Mouse (Mus musculus): Measurements from ENCODE around the gene Hs3st2. TPM values are rescaled to one million over a fixed set of nuclear protein-coding genes. Genes with fewer than 3 reads are reported as not detected.
"Not testable (repeated sequence)": the region's sequence is repeated elsewhere in the genome, so short reads cannot be mapped to it uniquely, and the experiment has no call there.

The Hs3st2 gene
- not detected in 2 replicates for polyA plus RNA-seq (2015; fragmentation: Nextera tagmentation; extraction: Ambion mirVana)

GRCm38 (mm10) chr7:121391225-121391983, at the start of gene Hs3st2:
Gene Hs3st2, plus strand, starts transcription at chr7:121391859.
- DNase-seq (ENCODE audit: low spot score) (peak; percentile 22), ATAC-seq (no peak)
- no peaks in the 10 kb centered on the region for H3K4me1 ChIP-seq (ENCODE audit: insufficient read depth, low read depth, low read length)
- H3K27me3 ChIP-seq (replicated peaks; ENCODE audit: insufficient read depth, low read length): peaks cover 21% of the 10 kb centered on the region
- no peak within 1 kb of the TSS for H3K9ac ChIP-seq (replicated peaks; ENCODE audit: low read depth)
- no peaks in the 10 kb centered on the region for H3K36me3 ChIP-seq (ENCODE audit: insufficient read depth, low read length)
- H3K27ac ChIP-seq (ENCODE audit: low read length): no peak within 1 kb of the TSS
- no peak within 1 kb of the TSS for H3K4me2 ChIP-seq (replicated peaks; ENCODE audit: low read depth, low read length)
- no peak within 1 kb of the TSS for H3K4me3 ChIP-seq (ENCODE audit: low read depth, low read length)
- 5% methylated on average over 19 of the region's 22 CpGs for WGBS
- TF ChIP-seq CTCF (IDR thresholded peaks at IDR 0.05) (peak; percentile 65), EP300 (IDR thresholded peaks at IDR 0.05) (no peak)
- H3K9me3 ChIP-seq (ENCODE audit: low read length): no peaks in the 10 kb centered on the region

- no peak overlapping the region for H3K4me3 ChIP-seq (ENCODE audit: low read depth, low read length)
- no peaks in the 10 kb centered on the region for H3K27me3 ChIP-seq (replicated peaks; ENCODE audit: insufficient read depth, low read length)
- no peaks in the 10 kb centered on the region for H3K36me3 ChIP-seq (ENCODE audit: insufficient read depth, low read length)
- no peak overlapping the region for H3K9ac ChIP-seq (replicated peaks; ENCODE audit: low read depth)
- DNase-seq (ENCODE audit: low spot score) (no peak), ATAC-seq (no peak)
- TF ChIP-seq CTCF (IDR thresholded peaks at IDR 0.05): no peak
- TF ChIP-seq EP300 (IDR thresholded peaks at IDR 0.05): no peak
- no peaks in the 10 kb centered on the region for H3K4me1 ChIP-seq (ENCODE audit: insufficient read depth, low read depth, low read length)
- H3K4me2 ChIP-seq (replicated peaks; ENCODE audit: low read depth, low read length): no peak overlapping the region
- 67% methylated on average over 3 of the region's 3 CpGs for WGBS
- H3K27ac ChIP-seq (ENCODE audit: low read length): no peak overlapping the region
- H3K9me3 ChIP-seq (ENCODE audit: low read length): no peaks in the 10 kb centered on the region
Observed at GRCm38 (mm10) chr7:121348284-121348963, 43.2 kb upstream of the Hs3st2 start.

DNA sequence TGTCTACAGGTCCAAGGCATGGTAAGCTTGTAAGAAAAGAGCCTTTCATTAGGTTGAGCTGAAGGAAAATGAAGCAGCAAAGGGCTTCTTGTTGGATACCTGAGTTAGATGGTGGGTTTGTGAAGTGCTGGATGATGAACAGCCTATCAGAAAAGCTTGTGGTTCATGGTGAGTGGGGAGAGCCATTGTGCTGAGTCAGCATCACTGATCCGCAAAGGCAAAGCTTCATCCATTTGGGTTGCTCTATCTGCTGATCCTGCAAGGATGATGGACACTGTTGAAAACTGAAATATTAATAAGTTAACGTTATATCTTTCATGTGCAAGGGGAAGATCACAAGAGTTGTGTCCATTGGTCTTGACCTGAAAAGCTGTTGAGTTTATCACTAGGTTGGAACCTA, 40.0 kb upstream of the Hs3st2 start:
- Histone ChIP-seq H3K27ac (ENCODE audit: low read length) (no peak overlapping the region), H3K36me3 (ENCODE audit: insufficient read depth, low read length) (no peaks in the 10 kb centered on the region), H3K9me3 (ENCODE audit: low read length) (no peaks in the 10 kb centered on the region), H3K4me1 (ENCODE audit: insufficient read depth, low read depth, low read length) (no peaks in the 10 kb centered on the region), H3K9ac (replicated peaks; ENCODE audit: low read depth) (no peak overlapping the region), H3K27me3 (replicated peaks; ENCODE audit: insufficient read depth, low read length) (no peaks in the 10 kb centered on the region), H3K4me2 (replicated peaks; ENCODE audit: low read depth, low read length) (no peak overlapping the region), H3K4me3 (ENCODE audit: low read depth, low read length) (no peak overlapping the region)
- TF ChIP-seq EP300 (IDR thresholded peaks at IDR 0.05) (no peak), CTCF (IDR thresholded peaks at IDR 0.05) (no peak)
- no peak for ATAC-seq
- WGBS: 86% methylated on average over 2 of the region's 2 CpGs
- DNase-seq (ENCODE audit: low spot score): no peak

DNA sequence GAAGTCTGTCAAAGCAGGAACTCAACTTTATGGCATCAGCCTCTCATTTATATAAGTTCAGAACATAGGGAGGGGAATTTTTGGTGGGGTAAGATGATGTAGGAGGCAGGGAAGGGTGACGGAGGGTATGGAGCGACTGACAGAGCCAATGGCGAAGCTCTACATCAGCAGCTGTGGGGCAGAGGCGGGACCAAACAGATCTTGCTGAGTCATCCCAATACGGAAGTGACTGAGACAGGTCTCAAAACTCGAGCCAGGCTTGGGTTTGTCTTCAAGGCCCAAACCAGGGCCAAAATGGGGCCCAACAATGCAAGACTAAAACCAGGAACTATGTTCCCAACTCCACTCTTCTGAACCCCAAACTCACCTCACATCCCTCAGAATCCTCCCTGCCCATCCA, 30.2 kb upstream of the Hs3st2 start:
- H3K9me3 ChIP-seq (ENCODE audit: low read length); ATAC-seq; H3K27me3 ChIP-seq (replicated peaks; ENCODE audit: insufficient read depth, low read length); H3K9ac ChIP-seq (replicated peaks; ENCODE audit: low read depth); H3K27ac ChIP-seq (ENCODE audit: low read length); H3K4me1 ChIP-seq (ENCODE audit: insufficient read depth, low read depth, low read length); H3K4me3 ChIP-seq (ENCODE audit: low read depth, low read length); DNase-seq (ENCODE audit: low spot score); H3K4me2 ChIP-seq (replicated peaks; ENCODE audit: low read depth, low read length); H3K36me3 ChIP-seq (ENCODE audit: insufficient read depth, low read length): not testable (repeated sequence)
- 85% methylated on average over 6 of the region's 6 CpGs for WGBS

DNA sequence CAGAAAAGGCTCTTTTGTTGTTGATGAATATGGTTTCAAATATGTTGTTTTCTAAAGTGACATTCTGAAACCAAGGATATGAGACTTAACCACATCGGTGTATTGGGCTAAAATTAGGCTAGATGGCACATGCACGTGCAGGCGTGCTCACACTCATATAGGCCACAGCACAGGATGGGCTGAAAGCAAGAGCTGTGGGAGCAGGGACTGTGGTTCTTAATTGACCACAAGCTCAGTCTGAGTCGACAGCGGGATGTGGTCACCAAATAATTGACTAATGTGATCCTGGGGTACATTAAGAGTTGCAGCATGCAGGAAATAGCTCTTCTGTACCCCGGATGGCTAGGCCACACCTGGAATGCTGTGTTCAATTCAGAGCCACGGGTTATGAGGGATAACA, 26.1 kb upstream of the Hs3st2 start:
- DNase-seq (ENCODE audit: low spot score) (no peak), ATAC-seq (no peak)
- Histone ChIP-seq H3K27me3 (replicated peaks; ENCODE audit: insufficient read depth, low read length) (no peaks in the 10 kb centered on the region), H3K9ac (replicated peaks; ENCODE audit: low read depth) (no peak overlapping the region), H3K36me3 (ENCODE audit: insufficient read depth, low read length) (no peaks in the 10 kb centered on the region), H3K4me3 (ENCODE audit: low read depth, low read length) (no peak overlapping the region), H3K4me2 (replicated peaks; ENCODE audit: low read depth, low read length) (no peak overlapping the region), H3K4me1 (ENCODE audit: insufficient read depth, low read depth, low read length) (no peaks in the 10 kb centered on the region), H3K27ac (ENCODE audit: low read length) (no peak overlapping the region), H3K9me3 (ENCODE audit: low read length) (no peaks in the 10 kb centered on the region)
- WGBS: 78% methylated on average over 7 of the region's 7 CpGs
- TF ChIP-seq EP300 (IDR thresholded peaks at IDR 0.05) (no peak), CTCF (IDR thresholded peaks at IDR 0.05) (no peak)

DNA sequence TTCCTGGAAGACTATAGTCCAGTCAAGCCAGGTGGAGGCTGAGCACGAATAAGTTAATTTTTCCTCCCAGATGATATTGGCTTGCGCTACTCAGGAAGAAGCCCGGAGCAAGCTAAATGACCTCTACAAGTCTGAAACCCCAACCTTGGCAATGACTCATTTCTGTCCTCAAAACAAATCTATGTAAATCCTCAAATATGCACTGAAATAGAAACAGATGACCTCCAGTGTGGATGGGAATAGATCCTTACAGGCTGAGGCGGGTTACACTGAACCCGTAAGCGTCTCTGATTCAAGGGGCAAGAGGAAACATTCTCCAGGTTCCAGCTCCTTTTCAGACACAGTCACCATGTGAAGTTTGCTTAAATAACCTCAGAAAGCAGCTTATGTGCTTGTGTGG, 24.5 kb upstream of the Hs3st2 start:
- no peaks in the 10 kb centered on the region for H3K9me3 ChIP-seq (ENCODE audit: low read length)
- H3K4me1 ChIP-seq (ENCODE audit: insufficient read depth, low read depth, low read length): no peaks in the 10 kb centered on the region
- H3K27me3 ChIP-seq (replicated peaks; ENCODE audit: insufficient read depth, low read length): no peaks in the 10 kb centered on the region
- H3K9ac ChIP-seq (replicated peaks; ENCODE audit: low read depth): no peak overlapping the region
- 84% methylated on average over 6 of the region's 6 CpGs for WGBS
- DNase-seq (ENCODE audit: low spot score) (no peak), ATAC-seq (no peak)
- no peak overlapping the region for H3K4me3 ChIP-seq (ENCODE audit: low read depth, low read length)
- H3K4me2 ChIP-seq (replicated peaks; ENCODE audit: low read depth, low read length): no peak overlapping the region
- H3K36me3 ChIP-seq (ENCODE audit: insufficient read depth, low read length): no peaks in the 10 kb centered on the region
- H3K27ac ChIP-seq (ENCODE audit: low read length): no peak overlapping the region
- TF ChIP-seq CTCF (IDR thresholded peaks at IDR 0.05): no peak
- no peak for TF ChIP-seq EP300 (IDR thresholded peaks at IDR 0.05)

Measured in lung, postnatal 0 days (tissue).